Mouse (Mus musculus): ENCODE measurements around the gene Lingo2. TPM values are rescaled to one million over a fixed set of nuclear protein-coding genes. Genes with fewer than 3 reads are reported as not detected.
A peak's percentile ranks its signal among the peaks of the same experiment; 100 is the strongest.

Gene Lingo2
- polyA plus RNA-seq, 1 experiment from 2014 or later = 2.1 TPM

DNA sequence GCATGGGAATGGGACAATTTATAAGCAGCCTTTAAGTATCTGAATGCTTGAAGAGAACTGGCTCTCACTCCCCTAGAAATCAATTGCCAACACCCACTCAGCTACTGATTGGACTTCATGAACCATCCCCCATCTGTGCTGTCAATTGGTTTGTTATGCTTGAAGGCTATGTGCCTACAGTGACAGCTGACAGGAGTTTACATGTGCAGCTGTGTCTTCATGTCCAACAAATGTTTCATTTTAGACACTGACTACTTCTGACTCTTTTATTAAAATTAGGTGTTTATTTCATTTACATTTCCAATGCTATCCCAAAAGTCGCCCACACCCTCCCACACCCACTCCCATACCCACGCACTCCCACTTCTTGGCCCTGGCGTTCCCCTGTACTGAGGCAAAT, 516.3 kb downstream of the Lingo2 start:
- no peaks in the 10 kb centered on the region for H3K9me3 ChIP-seq
- H3K27ac ChIP-seq (replicated peaks) = no peak overlapping the region
- no peaks in the 10 kb centered on the region for H3K27me3 ChIP-seq (replicated peaks; ENCODE audit: low read depth, poor library complexity, severe bottlenecking)
- H3K4me3 ChIP-seq = no peak overlapping the region
- WGBS = 92% methylated on average over 3 of the region's 3 CpGs
- no peak for DNase-seq (ENCODE audit: low spot score)
- no peaks in the 10 kb centered on the region for H3K36me3 ChIP-seq (replicated peaks)
- no peaks in the 10 kb centered on the region for H3K4me1 ChIP-seq

DNA sequence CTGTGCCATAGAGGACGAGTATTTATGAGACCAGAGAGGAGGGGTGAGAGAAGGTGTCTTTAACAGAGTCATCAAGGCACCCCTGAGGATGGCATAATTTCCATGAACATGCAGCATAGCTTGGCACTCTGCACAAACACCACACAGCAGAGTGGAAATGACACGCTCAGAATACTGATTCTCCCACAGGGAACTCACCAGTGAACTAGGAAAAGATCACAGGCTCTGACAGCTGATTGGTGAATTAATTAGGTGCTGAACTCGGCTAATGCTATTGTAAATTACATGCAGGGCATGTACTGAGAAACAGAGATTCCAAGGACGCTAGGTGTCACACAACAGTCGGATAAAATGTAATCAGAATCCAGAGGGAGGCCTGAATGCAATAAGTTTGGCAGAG, 525.4 kb downstream of the Lingo2 start:
- no peak for DNase-seq (ENCODE audit: low spot score)
- Histone ChIP-seq H3K9me3 (no peaks in the 10 kb centered on the region), H3K36me3 (replicated peaks) (no peaks in the 10 kb centered on the region), H3K4me3 (no peak overlapping the region), H3K27ac (replicated peaks) (no peak overlapping the region), H3K4me1 (no peaks in the 10 kb centered on the region), H3K27me3 (replicated peaks; ENCODE audit: low read depth, poor library complexity, severe bottlenecking) (no peaks in the 10 kb centered on the region)
- WGBS = 68% methylated on average over 5 of the region's 5 CpGs

DNA sequence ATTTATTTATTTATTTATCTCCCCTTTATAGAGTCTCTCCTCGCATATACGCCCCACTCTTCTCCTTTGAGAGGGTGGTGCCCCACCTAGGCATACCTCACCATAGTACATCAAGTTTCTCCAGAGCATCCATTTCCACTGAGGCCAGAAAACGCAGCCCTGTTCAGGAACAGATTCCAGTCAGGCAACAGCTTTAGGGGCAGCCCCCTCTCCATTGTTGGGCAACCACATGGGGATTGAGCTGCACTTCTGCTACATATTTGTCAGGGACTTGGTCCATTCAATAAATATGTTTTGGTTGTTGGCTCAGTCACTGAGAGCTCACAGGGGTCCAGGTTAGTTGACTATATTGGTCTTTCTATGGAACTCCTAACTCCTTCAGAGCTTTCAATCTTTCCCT, 544.2 kb downstream of the Lingo2 start:
- DNase-seq (ENCODE audit: low spot score) = no peak
- Histone ChIP-seq H3K4me3 (no peak overlapping the region), H3K9me3 (no peaks in the 10 kb centered on the region), H3K27me3 (replicated peaks; ENCODE audit: low read depth, poor library complexity, severe bottlenecking) (no peaks in the 10 kb centered on the region), H3K4me1 (no peaks in the 10 kb centered on the region), H3K27ac (replicated peaks) (no peak overlapping the region), H3K36me3 (replicated peaks) (no peaks in the 10 kb centered on the region)
- WGBS = 87% methylated on average over 3 of the region's 3 CpGs

DNA sequence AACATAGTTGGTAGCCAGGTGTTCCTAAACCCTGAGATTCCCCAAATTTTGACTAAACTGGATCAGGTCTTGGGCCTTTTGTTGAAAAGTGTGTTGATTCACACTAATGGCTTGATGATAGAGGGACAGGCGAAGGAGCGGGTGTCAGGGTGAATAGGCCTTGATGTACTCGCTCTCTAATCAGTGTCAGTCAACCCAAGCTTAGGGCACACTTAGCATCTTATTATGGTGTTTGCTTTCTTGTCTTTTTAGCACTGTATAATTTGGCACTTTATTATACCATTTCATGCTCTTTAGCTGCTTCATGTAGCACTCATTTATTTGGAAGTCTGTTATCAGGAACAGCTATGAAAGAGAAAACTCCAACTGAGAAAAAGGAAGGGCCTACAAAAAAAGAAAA, 582.6 kb downstream of the Lingo2 start:
- H3K27me3 ChIP-seq (replicated peaks; ENCODE audit: low read depth, poor library complexity, severe bottlenecking) = no peaks in the 10 kb centered on the region
- no peak overlapping the region for H3K27ac ChIP-seq (replicated peaks)
- WGBS = 85% methylated on average over 3 of the region's 3 CpGs
- no peaks in the 10 kb centered on the region for H3K4me1 ChIP-seq
- H3K9me3 ChIP-seq = no peaks in the 10 kb centered on the region
- no peak for DNase-seq (ENCODE audit: low spot score)
- no peak overlapping the region for H3K4me3 ChIP-seq
- no peaks in the 10 kb centered on the region for H3K36me3 ChIP-seq (replicated peaks)

DNA sequence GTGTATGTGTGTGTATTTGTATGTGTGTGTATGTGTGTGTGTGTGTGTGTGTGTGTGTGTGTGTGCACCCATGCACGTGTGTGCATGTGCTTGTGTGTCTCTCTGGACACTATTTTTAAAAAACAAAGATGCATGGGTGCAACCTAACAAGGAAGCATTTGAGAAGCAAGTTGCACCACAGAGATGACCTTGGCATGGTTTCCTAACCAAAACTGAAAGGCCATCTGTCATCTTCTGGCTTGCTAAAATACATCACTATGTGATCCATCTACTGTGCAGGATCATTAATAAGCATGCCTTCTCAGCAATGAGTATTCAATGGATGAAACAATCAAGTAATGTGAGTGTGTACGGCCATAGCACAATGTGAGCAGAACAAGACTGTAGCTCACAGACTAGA, 597.1 kb downstream of the Lingo2 start:
- H3K36me3 ChIP-seq (replicated peaks) = no peaks in the 10 kb centered on the region
- H3K27ac ChIP-seq (replicated peaks) = no peak overlapping the region
- DNase-seq (ENCODE audit: low spot score) = no peak
- H3K4me3 ChIP-seq = no peak overlapping the region
- WGBS = 88% methylated on average over 2 of the region's 2 CpGs
- H3K27me3 ChIP-seq (replicated peaks; ENCODE audit: low read depth, poor library complexity, severe bottlenecking) = no peaks in the 10 kb centered on the region
- H3K4me1 ChIP-seq = no peaks in the 10 kb centered on the region
- no peaks in the 10 kb centered on the region for H3K9me3 ChIP-seq

DNA sequence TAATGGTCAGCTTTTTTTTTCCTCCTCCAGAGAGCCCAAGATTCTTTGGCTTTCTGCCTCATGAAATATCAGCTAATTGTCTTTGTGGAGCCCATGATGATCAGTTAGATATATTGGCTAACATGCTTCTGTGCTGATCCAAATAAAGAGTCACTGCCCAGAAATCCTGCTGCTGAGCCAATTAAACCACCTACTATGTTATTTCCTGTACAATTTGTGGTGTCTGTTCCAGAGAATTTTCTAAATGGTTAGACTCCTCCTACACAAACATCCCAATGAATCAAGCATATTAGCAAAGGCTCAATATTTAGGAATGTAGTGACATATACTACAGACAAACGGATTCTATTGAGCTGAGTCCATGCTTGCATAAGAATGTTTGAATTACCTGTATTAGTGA, 619.8 kb downstream of the Lingo2 start:
- Histone ChIP-seq H3K27ac (replicated peaks) (no peak overlapping the region), H3K36me3 (replicated peaks) (no peaks in the 10 kb centered on the region)
- WGBS = 82% methylated on average over 1 of the region's 1 CpGs

DNA sequence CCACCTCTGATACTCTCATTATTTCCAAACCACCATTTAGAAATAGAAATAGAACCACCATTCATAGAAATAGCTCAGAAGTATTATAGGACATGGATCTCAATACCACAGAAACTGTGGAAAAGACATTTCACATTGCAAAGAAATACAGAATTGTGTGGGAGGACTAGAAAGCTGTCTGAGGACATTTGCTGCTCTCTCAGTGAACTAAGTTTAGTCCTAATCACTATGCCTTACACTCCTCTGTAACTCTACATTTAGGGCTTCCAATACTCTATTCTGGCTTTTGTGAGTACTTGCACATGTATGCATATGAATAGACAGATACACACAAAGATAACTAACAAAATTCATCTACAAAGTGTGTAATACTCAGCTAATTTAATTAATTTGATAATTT, 625.9 kb downstream of the Lingo2 start:
- Histone ChIP-seq H3K4me3 (no peak overlapping the region), H3K4me1 (no peaks in the 10 kb centered on the region), H3K36me3 (replicated peaks) (no peaks in the 10 kb centered on the region), H3K27ac (replicated peaks) (no peak overlapping the region), H3K27me3 (replicated peaks; ENCODE audit: low read depth, poor library complexity, severe bottlenecking) (no peaks in the 10 kb centered on the region), H3K9me3 (no peaks in the 10 kb centered on the region)
- DNase-seq (ENCODE audit: low spot score) = no peak

More for the DNA sequence above, 619.8 kb downstream of the Lingo2 start:
- no peak for DNase-seq (ENCODE audit: low spot score)
- Histone ChIP-seq H3K4me1 (no peaks in the 10 kb centered on the region), H3K27me3 (replicated peaks; ENCODE audit: low read depth, poor library complexity, severe bottlenecking) (no peaks in the 10 kb centered on the region), H3K9me3 (no peaks in the 10 kb centered on the region), H3K4me3 (no peak overlapping the region)

DNA sequence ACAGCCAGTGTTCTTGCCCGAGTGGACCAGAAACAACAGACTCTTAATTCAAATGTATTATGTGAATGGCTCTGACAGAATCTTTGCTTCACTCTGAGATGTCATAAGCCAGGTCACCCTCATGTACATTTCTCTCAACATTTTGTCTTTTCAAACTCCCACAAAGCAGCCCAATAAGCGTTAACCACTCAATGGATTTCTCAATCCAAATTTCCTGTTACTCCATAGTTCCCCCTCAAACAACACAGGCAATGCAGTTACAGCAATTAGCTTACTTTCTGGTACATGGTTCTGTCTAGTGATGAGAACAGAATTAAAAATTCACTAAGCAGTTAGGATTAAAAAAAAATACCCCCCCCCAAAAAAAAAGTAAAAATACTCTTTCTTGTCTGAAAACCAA, 638.5 kb downstream of the Lingo2 start:
- Histone ChIP-seq H3K4me1 (no peaks in the 10 kb centered on the region), H3K27me3 (replicated peaks; ENCODE audit: low read depth, poor library complexity, severe bottlenecking) (no peaks in the 10 kb centered on the region), H3K4me3 (no peak overlapping the region), H3K9me3 (no peaks in the 10 kb centered on the region), H3K27ac (replicated peaks) (no peak overlapping the region), H3K36me3 (replicated peaks) (no peaks in the 10 kb centered on the region)
- WGBS = 82% methylated on average over 2 of the region's 2 CpGs
- no peak for DNase-seq (ENCODE audit: low spot score)

DNA sequence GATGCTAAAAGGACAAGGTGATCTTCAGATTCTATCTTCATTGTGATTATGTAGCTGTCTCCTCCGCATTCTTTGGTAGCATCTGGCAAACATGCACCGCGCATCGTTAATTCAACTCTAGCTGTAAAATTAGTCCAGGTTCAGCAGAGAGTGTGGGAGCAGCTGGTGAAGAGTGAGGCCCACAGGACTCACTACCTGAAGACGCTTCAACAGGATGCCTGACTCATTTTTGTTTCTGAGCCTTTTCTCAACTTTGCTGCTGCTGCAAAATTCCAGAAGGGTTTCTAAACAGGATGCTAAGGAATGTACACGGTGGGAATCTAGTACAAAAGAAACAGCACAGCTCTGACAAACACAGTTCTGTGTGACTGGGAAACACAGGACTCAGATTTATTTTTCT, 640.1 kb downstream of the Lingo2 start:
- 88% methylated on average over 6 of the region's 6 CpGs for WGBS

DNA sequence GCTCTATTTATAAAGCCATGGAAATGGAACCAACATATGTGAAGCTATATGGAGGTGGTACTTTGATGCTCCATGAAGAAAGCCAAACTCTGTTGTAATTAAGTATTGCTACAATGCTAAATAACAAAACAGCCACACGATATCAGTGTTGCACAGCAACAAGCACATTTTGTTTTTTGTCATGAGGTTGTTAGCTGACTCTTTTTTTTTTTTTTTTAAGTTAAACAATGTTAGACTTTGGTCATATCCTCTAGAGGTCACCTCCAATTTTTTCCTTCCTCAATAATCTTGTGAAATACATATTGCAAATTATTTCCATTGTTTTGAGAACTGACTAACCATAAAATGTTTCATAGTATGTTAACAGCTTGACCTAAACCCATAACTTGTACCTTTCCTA, 646.3 kb downstream of the Lingo2 start:
- H3K4me3 ChIP-seq = no peak overlapping the region
- H3K27me3 ChIP-seq (replicated peaks; ENCODE audit: low read depth, poor library complexity, severe bottlenecking) = no peaks in the 10 kb centered on the region
- DNase-seq (ENCODE audit: low spot score) = no peak
- H3K36me3 ChIP-seq (replicated peaks) = no peaks in the 10 kb centered on the region
- H3K27ac ChIP-seq (replicated peaks) = no peak overlapping the region
- H3K4me1 ChIP-seq = no peaks in the 10 kb centered on the region
- 85% methylated on average over 1 of the region's 1 CpGs for WGBS
- H3K9me3 ChIP-seq = no peaks in the 10 kb centered on the region

More for the DNA sequence above, 640.1 kb downstream of the Lingo2 start:
- Histone ChIP-seq H3K27ac (replicated peaks) (no peak overlapping the region), H3K27me3 (replicated peaks; ENCODE audit: low read depth, poor library complexity, severe bottlenecking) (no peaks in the 10 kb centered on the region), H3K4me1 (no peaks in the 10 kb centered on the region), H3K9me3 (no peaks in the 10 kb centered on the region), H3K4me3 (no peak overlapping the region), H3K36me3 (replicated peaks) (no peaks in the 10 kb centered on the region)
- no peak for DNase-seq (ENCODE audit: low spot score)

DNA sequence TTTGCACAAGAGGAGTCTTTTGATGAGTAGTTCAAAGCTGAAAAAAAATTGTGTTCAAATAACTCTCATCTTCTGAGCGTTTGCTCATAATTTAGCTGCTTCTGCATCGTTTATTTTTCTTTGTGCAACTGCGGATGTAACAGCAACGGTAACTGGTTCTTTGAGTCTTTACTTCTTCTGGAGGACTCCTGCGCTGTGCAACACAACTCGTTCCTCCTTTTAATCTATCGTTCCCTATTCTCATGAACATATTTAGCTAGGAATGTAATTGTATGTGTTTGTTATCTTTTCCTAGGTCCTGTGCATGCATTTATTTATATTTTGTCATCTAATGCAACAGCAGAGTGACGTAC, 661.9 kb downstream of the Lingo2 start:
- Histone ChIP-seq H3K9me3 (no peaks in the 10 kb centered on the region), H3K4me3 (no peak overlapping the region; the same call in 1 of the 2 replicates), H3K36me3 (replicated peaks) (no peaks in the 10 kb centered on the region), H3K4me1 (peaks cover 7% of the 10 kb centered on the region), H3K27ac (replicated peaks) (no peak overlapping the region), H3K27me3 (replicated peaks; ENCODE audit: low read depth, poor library complexity, severe bottlenecking) (no peaks in the 10 kb centered on the region)
- WGBS = 74% methylated on average over 8 of the region's 8 CpGs
- no peak for DNase-seq (ENCODE audit: low spot score)

DNA sequence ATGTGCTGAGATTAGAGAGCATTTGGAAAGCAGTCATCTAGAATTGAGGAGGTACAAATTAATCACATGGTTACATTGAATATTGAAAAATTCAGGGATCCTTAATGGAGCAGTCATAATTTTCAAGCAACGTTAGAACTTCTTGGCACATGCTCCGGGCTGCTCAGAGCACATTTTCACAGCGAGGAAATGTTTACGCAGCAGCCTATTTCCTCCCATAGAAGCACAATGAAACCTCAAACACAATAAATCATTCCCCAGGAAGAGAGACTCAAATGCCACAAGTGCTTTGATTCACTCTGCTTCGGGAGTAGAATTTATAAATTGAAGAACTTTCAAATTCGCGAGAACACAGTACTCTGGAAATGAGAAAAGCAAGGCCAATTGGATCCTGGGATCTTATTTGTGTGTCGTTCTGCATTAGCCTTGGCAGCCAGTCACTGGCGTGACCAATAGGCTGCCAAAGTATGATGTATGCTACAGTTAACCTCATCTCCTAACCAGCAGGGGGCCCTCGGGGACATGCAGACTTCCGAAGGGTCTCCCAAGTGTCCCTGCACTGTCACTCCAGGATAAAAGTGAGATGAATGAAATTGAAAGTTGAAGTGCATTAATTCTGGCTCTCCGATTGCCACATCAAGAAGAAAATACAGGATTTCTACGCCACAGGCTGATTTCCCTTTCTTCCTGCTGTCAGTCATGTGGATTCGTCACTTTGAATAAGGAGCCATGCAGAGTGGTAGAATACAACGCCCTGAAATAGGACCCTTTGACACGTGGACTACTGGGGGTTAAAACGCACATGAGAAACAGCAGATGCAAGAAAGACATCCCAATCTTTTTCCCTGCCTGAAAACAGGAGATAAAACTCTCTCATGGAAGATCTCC, 662.5 kb downstream of the Lingo2 start:
- no peaks in the 10 kb centered on the region for H3K36me3 ChIP-seq (replicated peaks)
- H3K4me3 ChIP-seq = peak overlapping the region; percentile 19; the same call in 1 of the 2 replicates
- peaks cover 7% of the 10 kb centered on the region for H3K4me1 ChIP-seq
- H3K27me3 ChIP-seq (replicated peaks; ENCODE audit: low read depth, poor library complexity, severe bottlenecking) = no peaks in the 10 kb centered on the region
- no peak overlapping the region for H3K27ac ChIP-seq (replicated peaks)
- WGBS = 46% methylated on average over 17 of the region's 17 CpGs
- no peaks in the 10 kb centered on the region for H3K9me3 ChIP-seq
- DNase-seq (ENCODE audit: low spot score) = peak; percentile 66

DNA sequence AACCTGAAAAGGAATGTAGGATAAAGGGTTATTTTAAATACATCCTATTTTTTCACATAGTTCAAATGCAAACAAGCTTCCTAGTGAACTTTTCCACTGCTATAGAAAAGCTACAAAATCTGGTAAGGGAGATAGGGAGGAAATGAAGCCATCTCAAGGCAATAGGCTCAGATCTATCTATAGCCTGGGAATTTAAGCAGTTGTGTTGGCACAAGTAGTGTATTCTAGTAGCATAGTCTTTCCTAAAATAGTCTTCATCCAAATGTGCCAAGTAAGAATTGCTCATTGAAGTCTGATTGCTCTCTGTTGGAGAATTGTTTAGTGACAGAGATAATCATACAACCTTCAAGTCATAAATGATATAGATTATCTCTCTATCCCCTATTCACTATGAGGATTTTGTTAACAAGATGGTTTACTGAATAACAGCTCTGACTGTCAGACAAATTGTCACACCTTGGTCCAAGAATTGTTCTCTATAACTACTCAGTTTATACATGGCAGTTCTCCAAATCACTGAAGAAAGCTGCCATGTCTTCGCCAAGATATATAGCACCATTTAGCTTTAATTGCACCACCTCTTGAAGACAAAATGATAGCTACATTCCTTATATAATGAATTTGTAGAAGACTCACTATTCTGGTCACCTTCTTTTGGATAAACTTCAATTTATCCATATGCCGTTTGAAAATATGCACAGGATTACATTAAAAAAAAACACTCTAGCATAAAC, 688.9 kb downstream of the Lingo2 start:
- no peak for DNase-seq (ENCODE audit: low spot score)
- Histone ChIP-seq H3K36me3 (replicated peaks) (no peaks in the 10 kb centered on the region), H3K27ac (replicated peaks) (no peak overlapping the region), H3K4me1 (no peaks in the 10 kb centered on the region), H3K9me3 (no peaks in the 10 kb centered on the region), H3K27me3 (replicated peaks; ENCODE audit: low read depth, poor library complexity, severe bottlenecking) (no peaks in the 10 kb centered on the region), H3K4me3 (no peak overlapping the region)
- 95% methylated on average over 2 of the region's 2 CpGs for WGBS

All from embryonic facial prominence, embryonic 10.5 days (tissue).